Mouse (Mus musculus) MEL (cell line): ENCODE data around the gene Hes2. TPM values are rescaled to one million over a fixed set of nuclear protein-coding genes. Genes with fewer than 3 reads are reported as not detected.
A peak's percentile ranks its signal among the peaks of the same experiment; 100 is the strongest.

ENCODE experiments used
- DNase-seq: peaks from one replicate; pipeline ENCODE4 v3.0.0; 2011; ENCODE audit warnings: low read depth, low spot score
- H3K27ac ChIP-seq: 2 replicates; pipeline ENCODE4 v1.5.1; 2012; ENCODE audit warnings: low read depth, mild to moderate bottlenecking, control low read depth, low read length, moderate library complexity; ENCODE audit not compliant: control insufficient read depth
- H3K27me3 ChIP-seq, 2 experiments: fragments of 150-350 bp in 1 of 2; sonication (generic) in 1 of 2; 2 replicates each; pipeline ENCODE4 v1.6.1; 2012; ENCODE audit warnings: low read length in 2 of 2, mild to moderate bottlenecking in 2 of 2, improper control_type of control experiment in 1 of 2, moderate library complexity in 1 of 2; ENCODE audit not compliant: insufficient read depth in 2 of 2, control insufficient read depth in 1 of 2
- H3K36me3 ChIP-seq, 2 experiments: 2 replicates each; pipeline ENCODE4 v1.6.1; 2012 to 2014; ENCODE audit warnings: low read length in 2 of 2, improper control_type of control experiment in 1 of 2, inconsistent platforms in 1 of 2, mild to moderate bottlenecking in 1 of 2; ENCODE audit not compliant: insufficient read depth in 2 of 2, control insufficient read depth in 1 of 2
- H3K4me1 ChIP-seq, 2 experiments: fragments of 150-350 bp in 1 of 2; sonication (generic) in 1 of 2; 2 replicates each; pipeline ENCODE4 v1.6.1; 2012; ENCODE audit warnings: low read length in 2 of 2, improper control_type of control experiment in 1 of 2, mild to moderate bottlenecking in 1 of 2; ENCODE audit not compliant: insufficient read depth in 2 of 2, control insufficient read depth in 1 of 2
- H3K4me3 ChIP-seq, 2 experiments: fragments of 150-350 bp in 1 of 2; sonication (generic) in 1 of 2; 2 replicates each; pipeline ENCODE4 v1.5.1; 2012; ENCODE audit warnings: low read depth in 2 of 2, low read length in 2 of 2, mild to moderate bottlenecking in 2 of 2, moderate library complexity in 2 of 2, control low read depth in 1 of 2, improper control_type of control experiment in 1 of 2; ENCODE audit not compliant: control insufficient read depth in 1 of 2, insufficient read depth in 1 of 2
- H3K79me2 ChIP-seq: 2 replicates; pipeline ENCODE4 v1.6.1; 2012; ENCODE audit warnings: mild to moderate bottlenecking, low read length, moderate library complexity; ENCODE audit not compliant: control insufficient read depth, poor library complexity, insufficient read depth
- H3K9ac ChIP-seq: 2 replicates; pipeline ENCODE4 v1.6.1; 2012; ENCODE audit warnings: low read depth, mild to moderate bottlenecking, control low read depth, low read length, moderate library complexity; ENCODE audit not compliant: control insufficient read depth, poor library complexity, severe bottlenecking
- H3K9me3 ChIP-seq: fragments of 150-350 bp; sonication (generic); replicated peaks from 2 replicates; pipeline ENCODE4 v1.6.1; 2012; ENCODE audit warnings: mild to moderate bottlenecking, low read length, improper control_type of control experiment, moderate library complexity; ENCODE audit not compliant: insufficient read depth
- CHD2 ChIP-seq: IDR thresholded peaks from 2 replicates; pipeline ENCODE4 v1.6.1; 2011; ENCODE audit warnings: low read length, improper control_type of control experiment
- ELF1 ChIP-seq: IDR thresholded peaks from 2 replicates; pipeline ENCODE4 v1.6.1; 2014; ENCODE audit warnings: low read depth, mild to moderate bottlenecking, inconsistent platforms, low read length, improper control_type of control experiment, moderate library complexity
- EP300 ChIP-seq, 2 experiments: IDR thresholded peaks; 2 replicates each; pipeline ENCODE4 v1.6.1; 2011; ENCODE audit warnings: improper control_type of control experiment in 2 of 2, low read length in 2 of 2, low read depth in 1 of 2, mild to moderate bottlenecking in 1 of 2
- JUND ChIP-seq: IDR thresholded peaks from 2 replicates; pipeline ENCODE4 v1.6.1; 2011; ENCODE audit warnings: low read depth, mild to moderate bottlenecking, improper control_type of control experiment, low read length
- KAT2A ChIP-seq: conservative IDR thresholded peaks from 2 replicates; pipeline ENCODE4 v1.6.1; 2012; ENCODE audit warnings: low read depth, low read length, improper control_type of control experiment, inconsistent platforms
- MAZ ChIP-seq: IDR thresholded peaks from 2 replicates; pipeline ENCODE4 v1.6.1; 2012; ENCODE audit warnings: low read depth, mild to moderate bottlenecking, inconsistent platforms, low read length, improper control_type of control experiment
- MXI1 ChIP-seq: IDR thresholded peaks from 2 replicates; pipeline ENCODE4 v1.6.1; 2011; ENCODE audit warnings: mild to moderate bottlenecking, low read depth, low read length, improper control_type of control experiment
- MYC ChIP-seq: IDR thresholded peaks from 2 replicates; pipeline ENCODE4 v1.6.1; 2011; ENCODE audit warnings: low read depth, mild to moderate bottlenecking, low read length, improper control_type of control experiment, moderate library complexity
- POLR2AphosphoS5 ChIP-seq: IDR thresholded peaks from 2 replicates; pipeline ENCODE4 v1.6.1; 2012; ENCODE audit warnings: low read depth, borderline replicate concordance, mild to moderate bottlenecking, inconsistent platforms, low read length, moderate library complexity, mixed read lengths
- RCOR1 ChIP-seq: IDR thresholded peaks from 2 replicates; pipeline ENCODE4 v1.6.1; 2012; ENCODE audit warnings: low read depth, mild to moderate bottlenecking, inconsistent platforms, low read length, improper control_type of control experiment
- SIN3A ChIP-seq: IDR thresholded peaks from 2 replicates; pipeline ENCODE4 v1.6.1; 2012; ENCODE audit warnings: low read length, improper control_type of control experiment, inconsistent platforms
- SMC3 ChIP-seq: IDR thresholded peaks from 2 replicates; pipeline ENCODE4 v1.6.1; 2011; ENCODE audit warnings: low read depth, low read length, improper control_type of control experiment
- TBP ChIP-seq: IDR thresholded peaks from 2 replicates; pipeline ENCODE4 v1.8.0; 2011; ENCODE audit warnings: low read depth, low read length, improper control_type of control experiment
- TCF12 ChIP-seq: IDR thresholded peaks from 2 replicates; pipeline ENCODE4 v1.6.1; 2014; ENCODE audit warnings: low read depth, mild to moderate bottlenecking, inconsistent platforms, low read length, improper control_type of control experiment, moderate library complexity
- UBTF ChIP-seq: IDR thresholded peaks from 2 replicates; pipeline ENCODE4 v1.6.1; 2012; ENCODE audit warnings: low read depth, mild to moderate bottlenecking, inconsistent platforms, low read length, improper control_type of control experiment, moderate library complexity, borderline replicate concordance; ENCODE audit not compliant: insufficient read depth
- USF1 ChIP-seq: IDR thresholded peaks from 2 replicates; pipeline ENCODE4 v1.6.1; 2014; ENCODE audit warnings: low read depth, mild to moderate bottlenecking, inconsistent platforms, low read length, improper control_type of control experiment, moderate library complexity
- ZC3H11A ChIP-seq: IDR thresholded peaks from 2 replicates; pipeline ENCODE4 v1.6.1; 2012; ENCODE audit warnings: low read depth, mild to moderate bottlenecking, inconsistent platforms, low read length, improper control_type of control experiment
- ZKSCAN1 ChIP-seq: IDR thresholded peaks from 2 replicates; pipeline ENCODE4 v1.6.1; 2012; ENCODE audit warnings: low read depth, mild to moderate bottlenecking, inconsistent platforms, low read length, improper control_type of control experiment, moderate library complexity
- ZNF384 ChIP-seq: IDR thresholded peaks from 2 replicates; pipeline ENCODE4 v1.6.1; 2012; ENCODE audit warnings: low read depth, mild to moderate bottlenecking, inconsistent platforms, low read length, improper control_type of control experiment
- polyA plus RNA-seq, 2 experiments: library from polyadenylated mRNA; stranded (reverse) in 1 of 2; unstranded in 1 of 2; fragments of >175 nt in 1 of 2; fragments of >200 nt in 1 of 2; gene quantifications; 2 replicates each; pipeline versions ENCODE4 v1.2.1 to v1.2.4; 2012; ENCODE audit warnings: low replicate concordance in 2 of 2, low read depth in 1 of 2; ENCODE audit not compliant: insufficient read length in 2 of 2, insufficient read depth in 1 of 2, missing spikeins in 1 of 2
- total RNA-seq: library from RNA; depleted of rRNA; stranded (reverse); fragments of 300-350 nt; gene quantifications from 2 replicates; pipeline ENCODE4 v1.2.3, GENCODE M21; 2012

Gene Hes2
- total and polyA plus RNA-seq, 3 experiments, result 0.28 TPM; not detected in 2

DNA sequence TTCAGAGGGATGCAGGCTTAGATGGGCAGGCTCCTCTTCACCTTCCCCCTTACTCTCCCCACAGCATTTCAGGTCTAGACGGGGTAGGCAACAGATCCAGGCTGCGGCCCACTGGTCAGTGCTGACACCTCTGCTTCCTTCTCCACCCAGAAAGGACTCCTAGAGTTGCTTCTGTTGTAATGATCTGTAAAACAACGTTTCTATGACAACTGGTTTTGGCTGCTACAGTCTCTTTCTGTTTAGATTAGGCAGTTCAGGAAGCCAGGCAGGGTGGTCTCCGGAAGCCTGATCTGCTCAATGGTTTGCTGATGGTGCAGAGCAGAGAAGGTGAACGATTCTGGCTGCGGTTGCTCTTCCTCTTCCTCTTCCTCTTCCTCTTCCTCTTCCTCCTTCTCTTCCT, 42.8 kb downstream of the Hes2 start:
- Histone ChIP-seq H3K9ac (no peak overlapping the region), H3K79me2 (peaks cover 12% of the 10 kb centered on the region; the same call in 1 of the 2 replicates), H3K27ac (peak overlapping the region; percentile 42), H3K27me3 (no peaks in the 10 kb centered on the region), H3K4me3 (no peak overlapping the region), H3K36me3 (peaks cover 0 to 40% of the 10 kb centered on the region in 2 experiments; a peak in 2 of 4 replicates), H3K4me1 (peaks cover 25 to 53% of the 10 kb centered on the region in 2 experiments)
- peak; percentile 57 for DNase-seq
- TF ChIP-seq MXI1, result 0 out of 2 replicates have a peak, but pooled peaks have one; percentile 17
- TF ChIP-seq EP300 (IDR thresholded peaks at IDR 0.05; ENCODE audit: low read depth in 1 of 2, low read length in 2 of 2), result peak in 1 of 2 experiments; percentile 48; a peak in 1 of 4 replicates
- TF ChIP-seq TCF12, result 0 out of 2 replicates have a peak, but pooled peaks have one; percentile 23
- peak; percentile 44; the same call in 1 of the 2 replicates for TF ChIP-seq SIN3A
- TF ChIP-seq MAZ, result no peak
- TF ChIP-seq, all 39 proteins: peak for 4
- no peaks in the 10 kb centered on the region for H3K9me3 ChIP-seq

GRCm38 (mm10) chr4:152202418-152202817, 43.8 kb downstream of the Hes2 start:
- H3K4me1 ChIP-seq, result peaks cover 22 to 44% of the 10 kb centered on the region in 2 experiments
- H3K36me3 ChIP-seq, result peaks cover 0 to 32% of the 10 kb centered on the region in 2 experiments; a peak in 3 of 4 replicates
- no peak overlapping the region for H3K9ac ChIP-seq
- no peak overlapping the region for H3K4me3 ChIP-seq
- peaks cover 12% of the 10 kb centered on the region; the same call in 1 of the 2 replicates for H3K79me2 ChIP-seq
- H3K9me3 ChIP-seq, result no peaks in the 10 kb centered on the region
- H3K27ac ChIP-seq, result no peak overlapping the region; the same call in 1 of the 2 replicates
- TF ChIP-seq MAZ, result no peak
- no peak for TF ChIP-seq RCOR1
- TF ChIP-seq ZKSCAN1, result no peak
- no peak for TF ChIP-seq MXI1
- TF ChIP-seq POLR2AphosphoS5, result no peak
- no peak for TF ChIP-seq ELF1
- no peaks in the 10 kb centered on the region for H3K27me3 ChIP-seq
- no peak for DNase-seq

DNA sequence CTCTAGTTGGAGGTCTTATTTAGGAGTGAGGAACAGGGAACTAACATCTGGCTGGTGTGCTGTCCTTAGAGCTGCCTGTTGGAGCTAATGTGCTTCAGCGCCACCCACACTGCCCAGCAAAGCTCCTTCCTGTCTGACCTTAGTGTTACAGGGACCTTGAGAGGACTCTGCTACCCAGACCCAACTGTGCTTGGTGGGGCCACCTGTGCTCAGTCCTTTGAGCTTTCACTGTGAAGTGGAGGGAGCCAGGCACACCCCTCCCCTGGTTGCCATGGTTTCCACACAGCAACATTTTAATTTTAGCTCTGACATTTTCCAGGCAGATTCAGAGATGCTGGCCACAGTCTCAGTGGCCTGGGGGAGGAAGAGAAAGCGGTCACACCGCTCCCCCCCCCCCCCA, 44.2 kb downstream of the Hes2 start:
- no peaks in the 10 kb centered on the region for H3K9me3 ChIP-seq
- no peak for DNase-seq
- H3K79me2 ChIP-seq, result peaks cover 12% of the 10 kb centered on the region; the same call in 1 of the 2 replicates
- TF ChIP-seq ZC3H11A (no peak), ELF1 (no peak), TBP (no peak), USF1 (no peak), MYC (no peak), JUND (no peak), KAT2A (no peak), ZNF384 (no peak), SMC3 (no peak), RCOR1 (no peak), UBTF (no peak), CHD2 (no peak)
- no peak overlapping the region for H3K9ac ChIP-seq
- no peak overlapping the region for H3K4me3 ChIP-seq
- H3K36me3 ChIP-seq, result peaks cover 0 to 28% of the 10 kb centered on the region in 2 experiments; a peak in 3 of 4 replicates
- no peak overlapping the region for H3K27ac ChIP-seq
- H3K4me1 ChIP-seq, result peaks cover 18 to 39% of the 10 kb centered on the region in 2 experiments
- H3K27me3 ChIP-seq, result no peaks in the 10 kb centered on the region
